Mouse (Mus musculus) small intestine, adult 2 months (tissue): ENCODE measurements around the gene Chac2.

Source experiments
- CTCF ChIP-seq: fragments of 200-500 bp; IDR thresholded peaks from 2 replicates; pipeline ENCODE4 v1.5.1; 2012; ENCODE audit warnings: low read depth, mild to moderate bottlenecking, control low read depth, inconsistent platforms, low read length, moderate library complexity, mixed read lengths; ENCODE audit not compliant: insufficient replicate concordance, insufficient read length; ENCODE audit errors: extremely low read depth
- POLR2A ChIP-seq: fragments of 200-500 bp; IDR thresholded peaks from 2 replicates; pipeline ENCODE4 v1.6.1; 2012; ENCODE audit warnings: low read depth, mild to moderate bottlenecking, control low read depth, inconsistent platforms, low read length, moderate library complexity

GRCm38 (mm10) chr11:31001169-31001908 lies 15.2 kb upstream of the Chac2 start:
- TF ChIP-seq CTCF (no peak), POLR2A (no peak)
